Mouse (Mus musculus) heart, adult 2 months (tissue): ENCODE measurements at regions not wholly inside any gene's neighbourhood (a gene's known extent, or its start where the extent isn't known, plus 50 kb on each side); places are given as distances from the start of the nearest gene placed in this dataset.

Source experiments
- DNase-seq, 2 experiments: peaks; one replicate each; pipeline ENCODE4 v3.0.0; 2021
- H3K27ac ChIP-seq: fragments of 200-600 bp; 2 replicates; pipeline ENCODE4 v1.8.1; 2022
- H3K27me3 ChIP-seq: fragments of 200-500 bp; 2 replicates; pipeline ENCODE4 v1.6.1; 2012; ENCODE audit warnings: mild to moderate bottlenecking, low read length, inconsistent platforms, mixed read lengths; ENCODE audit not compliant: control insufficient read depth, insufficient read depth
- H3K36me3 ChIP-seq: fragments of 200-500 bp; 2 replicates; pipeline ENCODE4 v1.6.1; 2012; ENCODE audit warnings: low read length, inconsistent platforms; ENCODE audit not compliant: control insufficient read depth, insufficient read depth
- H3K4me1 ChIP-seq: fragments of 200-500 bp; 2 replicates; pipeline ENCODE4 v1.6.1; 2011; ENCODE audit warnings: low read length; ENCODE audit not compliant: control insufficient read depth, insufficient read depth
- H3K4me3 ChIP-seq: fragments of 200-600 bp; 2 replicates; pipeline ENCODE4 v1.8.1; 2022
- H3K79me2 ChIP-seq: fragments of 200-500 bp; replicated peaks from 2 replicates; pipeline ENCODE4 v1.6.1; 2012; ENCODE audit warnings: mild to moderate bottlenecking, inconsistent platforms, low read length, moderate library complexity, mixed read lengths; ENCODE audit not compliant: control insufficient read depth, insufficient read depth
- H3K9ac ChIP-seq: fragments of 200-500 bp; 2 replicates; pipeline ENCODE4 v1.6.1; 2012; ENCODE audit warnings: low read depth, mild to moderate bottlenecking, control low read depth, inconsistent platforms, low read length, mixed read lengths
- CTCF ChIP-seq: fragments of 200-600 bp; IDR thresholded peaks from 2 replicates; pipeline ENCODE4 v1.8.1; 2022; ENCODE audit warnings: antibody characterized with exemption, mild to moderate bottlenecking, moderate library complexity
- EP300 ChIP-seq: fragments of 200-500 bp; IDR thresholded peaks from 2 replicates; pipeline ENCODE4 v1.6.1; 2011; ENCODE audit warnings: low read depth, low read length, control low read depth; ENCODE audit not compliant: insufficient read depth
- POLR2A ChIP-seq: fragments of 200-500 bp; IDR thresholded peaks from 2 replicates; pipeline ENCODE4 v1.6.1; 2011; ENCODE audit warnings: mild to moderate bottlenecking, low read depth, low read length, control low read depth; ENCODE audit not compliant: insufficient read depth
- WGBS: fragments of 180-500 bp; shearing (Covaris S2); methylation state at CpG from one replicate; pipeline ENCODE4 v1.1.7; 2018; 5-methylcytosine and 5-hydroxymethylcytosine counted together
- intact Hi-C: fragments of 180-260 bp; cut with DNase I; formaldehyde crosslinking; loops from one replicate; pipeline ENCODE4 v1.15.1; 2025

DNA sequence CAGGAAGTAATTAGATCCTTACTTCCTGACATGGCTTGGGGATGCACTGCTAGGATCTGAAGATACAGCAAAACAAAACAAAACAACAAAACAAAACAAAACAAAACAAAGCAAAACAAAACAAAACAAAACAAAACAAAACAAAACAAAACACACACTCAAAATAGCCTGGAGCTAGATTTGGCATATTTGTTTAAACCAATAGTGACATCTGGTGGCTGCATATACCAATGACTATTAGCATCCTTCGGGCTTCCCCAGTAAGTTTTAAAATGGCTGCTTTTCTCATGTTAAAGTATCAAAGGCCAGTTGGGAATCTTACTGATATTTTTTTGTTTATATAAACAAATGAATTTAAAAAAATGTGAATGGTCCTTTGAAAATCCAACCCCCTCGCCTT lies 52.9 kb upstream of the Ica1 start:
- H3K4me1 ChIP-seq = no peaks in the 10 kb centered on the region
- no peak overlapping the region for H3K4me3 ChIP-seq
- H3K36me3 ChIP-seq = no peaks in the 10 kb centered on the region
- H3K79me2 ChIP-seq = no peaks in the 10 kb centered on the region
- no peaks in the 10 kb centered on the region for H3K27me3 ChIP-seq
- DNase-seq = no peak
- no peak overlapping the region for H3K9ac ChIP-seq
- 35% methylated on average over 2 of the region's 2 CpGs for WGBS
- TF ChIP-seq CTCF (peak; percentile 80), POLR2A (no peak)
- H3K27ac ChIP-seq = no peak overlapping the region
- intact Hi-C loops = loop anchor here (1.0 to 10.0 kb wide), 4 partner anchors 52 to 556 kb away; partner anchors contain the start of genes Glcci1 and Ica1

DNA sequence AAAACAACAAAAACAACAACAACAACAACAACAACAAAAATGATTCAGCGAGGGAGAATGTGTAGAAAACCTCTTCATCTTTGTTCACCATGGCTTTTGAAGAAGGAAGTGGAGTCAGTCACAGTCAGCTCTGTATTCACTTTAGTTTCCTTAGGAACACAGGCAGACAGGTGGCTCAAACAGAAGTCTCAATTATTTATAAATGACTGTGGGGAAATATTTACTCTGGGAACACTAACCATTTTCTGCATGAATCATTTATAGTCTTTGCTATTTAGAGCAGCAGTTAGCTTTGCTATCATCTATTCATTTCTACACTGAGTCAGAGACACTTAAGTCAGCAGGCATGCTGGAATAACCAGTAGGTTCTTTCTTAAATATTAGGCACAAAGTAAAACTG lies 54.6 kb upstream of the Ica1 start:
- intact Hi-C loops = loop anchor here (5.0 to 10.0 kb wide), 2 partner anchors 96 to 328 kb away; partner anchors contain the start of gene Glcci1
- TF ChIP-seq POLR2A (no peak), EP300 (no peak), CTCF (no peak)
- DNase-seq = no peak
- WGBS = 67% methylated on average over 1 of the region's 1 CpGs
- H3K4me3 ChIP-seq = no peak overlapping the region
- H3K36me3 ChIP-seq = no peaks in the 10 kb centered on the region
- H3K4me1 ChIP-seq = no peaks in the 10 kb centered on the region
- no peaks in the 10 kb centered on the region for H3K27me3 ChIP-seq
- no peak overlapping the region for H3K27ac ChIP-seq
- no peak overlapping the region for H3K9ac ChIP-seq
- H3K79me2 ChIP-seq = no peaks in the 10 kb centered on the region

DNA sequence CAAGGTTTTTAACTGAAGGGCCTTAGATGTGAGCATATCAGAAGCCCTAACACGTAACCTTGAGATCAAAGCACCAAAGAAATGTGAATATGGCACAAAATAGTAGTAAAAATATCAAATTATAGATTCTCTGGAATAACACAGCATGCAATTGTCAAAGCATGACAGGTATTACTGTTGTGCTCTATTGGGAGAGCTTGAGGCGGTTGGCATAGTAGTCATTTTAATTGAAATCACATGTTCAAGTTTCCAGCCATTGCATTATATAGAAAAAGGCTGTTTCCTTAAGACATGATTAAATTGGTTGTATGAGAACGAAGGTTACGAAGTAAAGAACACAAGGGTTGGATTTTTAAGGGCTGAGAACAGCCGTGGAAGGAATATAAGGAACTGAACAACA lies 75.4 kb upstream of the Ica1 start:
- Histone ChIP-seq H3K9ac (no peak overlapping the region), H3K27ac (no peak overlapping the region), H3K79me2 (no peaks in the 10 kb centered on the region), H3K4me1 (no peaks in the 10 kb centered on the region), H3K27me3 (no peaks in the 10 kb centered on the region), H3K4me3 (no peak overlapping the region), H3K36me3 (no peaks in the 10 kb centered on the region)
- TF ChIP-seq POLR2A (no peak), EP300 (no peak), CTCF (no peak)
- WGBS = 85% methylated on average over 5 of the region's 5 CpGs
- intact Hi-C loops = no loop called here
- no peak for DNase-seq

DNA sequence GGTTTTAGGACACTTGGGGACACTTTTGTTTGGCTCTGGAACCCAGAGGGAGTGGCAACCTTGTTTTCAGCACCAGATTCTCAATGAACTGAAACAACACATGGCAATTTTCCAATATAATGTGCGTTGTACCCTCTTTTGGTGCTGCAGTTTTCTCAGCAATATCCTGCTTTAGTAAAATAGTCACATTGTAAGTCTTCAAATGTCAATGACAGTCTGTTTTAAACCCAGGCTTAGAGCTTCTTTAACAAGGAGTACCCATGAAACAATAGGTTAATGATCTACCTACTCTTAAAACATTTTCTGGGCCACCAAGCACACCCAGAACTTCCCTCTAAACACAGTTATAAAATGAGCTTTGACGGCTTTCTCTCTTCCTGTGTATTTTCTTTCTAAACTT lies 82.3 kb upstream of the Ica1 start:
- 50% methylated on average over 2 of the region's 2 CpGs for WGBS
- intact Hi-C loops = no loop called here
- H3K4me3 ChIP-seq = no peak overlapping the region

GRCm38 (mm10) chr6:8863843-8864620 lies 84.2 kb upstream of the Nxph1 start:
- no peak for DNase-seq
- Histone ChIP-seq H3K27ac (no peak overlapping the region), H3K4me1 (no peaks in the 10 kb centered on the region), H3K4me3 (no peak overlapping the region), H3K79me2 (no peaks in the 10 kb centered on the region), H3K27me3 (no peaks in the 10 kb centered on the region), H3K9ac (no peak overlapping the region), H3K36me3 (no peaks in the 10 kb centered on the region)
- WGBS = 63% methylated on average over 8 of the region's 8 CpGs
- intact Hi-C loops = no loop called here
- TF ChIP-seq POLR2A (no peak), CTCF (no peak), EP300 (no peak)

More for the DNA sequence above, 82.3 kb upstream of the Ica1 start:
- TF ChIP-seq EP300 (no peak), CTCF (no peak)
- Histone ChIP-seq H3K79me2 (no peaks in the 10 kb centered on the region), H3K4me1 (no peaks in the 10 kb centered on the region), H3K27ac (no peak overlapping the region), H3K9ac (no peak overlapping the region), H3K27me3 (no peaks in the 10 kb centered on the region), H3K36me3 (no peaks in the 10 kb centered on the region)
- DNase-seq = no peak

DNA sequence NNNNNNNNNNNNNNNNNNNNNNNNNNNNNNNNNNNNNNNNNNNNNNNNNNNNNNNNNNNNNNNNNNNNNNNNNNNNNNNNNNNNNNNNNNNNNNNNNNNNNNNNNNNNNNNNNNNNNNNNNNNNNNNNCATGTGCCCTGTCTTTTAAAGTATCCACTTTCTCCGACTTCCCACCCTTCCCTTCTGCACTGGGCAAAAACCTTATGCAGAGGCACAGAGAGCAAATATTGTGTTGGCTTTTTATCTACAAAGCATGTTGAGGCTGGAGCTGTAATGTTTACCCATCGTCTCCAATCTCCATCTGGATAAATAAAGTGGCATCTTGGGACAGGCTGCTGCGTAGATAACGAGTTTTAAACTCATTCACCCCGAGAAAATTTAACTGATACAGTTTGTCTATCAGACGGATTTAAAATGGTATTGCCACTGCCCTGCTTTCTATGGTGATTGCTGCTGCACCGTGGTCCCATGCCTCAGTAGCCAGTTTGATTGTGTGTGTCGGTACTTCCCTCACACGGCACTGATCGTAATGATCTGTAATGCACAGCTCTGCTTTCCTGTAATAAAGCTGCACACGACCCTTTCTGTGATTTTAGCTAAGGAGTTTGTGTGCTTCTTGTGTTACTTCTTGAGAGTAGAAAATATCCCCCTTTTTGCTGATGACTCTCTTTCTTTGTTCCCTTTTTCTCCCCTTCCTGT lies 70.7 kb upstream of the Nxph1 start:
- no peak overlapping the region for H3K27ac ChIP-seq
- WGBS = 26% methylated on average over 11 of the region's 11 CpGs

More for the DNA sequence above, 70.7 kb upstream of the Nxph1 start:
- no peaks in the 10 kb centered on the region for H3K4me1 ChIP-seq
- H3K4me3 ChIP-seq = no peak overlapping the region
- no peak for DNase-seq
- H3K79me2 ChIP-seq = no peaks in the 10 kb centered on the region
- no peaks in the 10 kb centered on the region for H3K36me3 ChIP-seq
- TF ChIP-seq POLR2A = no peak
- TF ChIP-seq EP300 = no peak
- TF ChIP-seq CTCF = no peak
- H3K9ac ChIP-seq = no peak overlapping the region
- H3K27me3 ChIP-seq = no peaks in the 10 kb centered on the region
- intact Hi-C loops = no loop called here
